Mouse (Mus musculus): ENCODE data around the gene Klf12.

Gene Klf12

GRCm38 (mm10) chr14:100140370-100140769 lies 144.1 kb downstream of the Klf12 start:
- no peak for DNase-seq (ENCODE audit: extremely low spot score)

DNA sequence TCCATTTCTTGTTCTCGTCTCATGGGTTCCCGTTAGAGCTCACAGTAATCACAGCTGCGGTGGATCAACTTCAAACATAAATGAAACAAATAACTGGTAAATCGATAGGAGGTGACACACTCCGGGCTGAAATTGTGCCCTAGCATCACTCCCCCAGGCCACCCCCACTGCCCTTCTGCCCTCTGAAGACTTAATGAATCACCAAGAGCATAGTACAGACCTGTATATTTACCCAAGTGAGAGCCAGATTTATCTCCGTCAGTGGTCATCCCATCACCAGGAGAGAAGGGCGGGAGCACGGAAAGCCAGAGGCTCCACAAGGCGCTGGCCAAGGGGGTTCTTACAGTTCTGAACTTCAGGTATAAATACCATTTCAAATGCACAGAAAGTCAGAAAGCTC lies 150.2 kb downstream of the Klf12 start:
- DNase-seq (ENCODE audit: extremely low spot score), result no peak

DNA sequence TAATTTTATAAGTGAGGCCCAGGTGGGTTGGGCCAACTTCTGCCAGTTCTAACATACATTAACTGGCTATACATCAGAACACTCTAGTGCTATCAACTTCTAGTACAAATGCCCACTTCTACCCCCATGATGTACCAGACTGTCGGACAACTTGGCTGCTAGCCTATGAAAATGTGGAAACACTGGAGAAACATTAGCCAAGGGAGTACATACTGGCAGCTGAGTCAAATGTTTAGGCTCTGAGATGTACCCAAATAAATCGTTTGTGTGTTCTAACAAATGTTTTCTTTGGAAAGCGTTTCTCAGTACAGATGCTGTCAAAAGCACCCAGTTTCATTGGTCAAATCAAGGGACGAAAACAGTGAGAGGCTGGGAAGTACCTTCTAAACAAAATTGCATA lies 152.0 kb downstream of the Klf12 start:
- DNase-seq (ENCODE audit: extremely low spot score), result no peak

- no peak for DNase-seq (ENCODE audit: extremely low spot score)
Measured at GRCm38 (mm10) chr14:100126126-100126525, 158.4 kb downstream of the Klf12 start.

GRCm38 (mm10) chr14:100121075-100121474 lies 163.4 kb downstream of the Klf12 start:
- DNase-seq (ENCODE audit: extremely low spot score), result no peak

DNA sequence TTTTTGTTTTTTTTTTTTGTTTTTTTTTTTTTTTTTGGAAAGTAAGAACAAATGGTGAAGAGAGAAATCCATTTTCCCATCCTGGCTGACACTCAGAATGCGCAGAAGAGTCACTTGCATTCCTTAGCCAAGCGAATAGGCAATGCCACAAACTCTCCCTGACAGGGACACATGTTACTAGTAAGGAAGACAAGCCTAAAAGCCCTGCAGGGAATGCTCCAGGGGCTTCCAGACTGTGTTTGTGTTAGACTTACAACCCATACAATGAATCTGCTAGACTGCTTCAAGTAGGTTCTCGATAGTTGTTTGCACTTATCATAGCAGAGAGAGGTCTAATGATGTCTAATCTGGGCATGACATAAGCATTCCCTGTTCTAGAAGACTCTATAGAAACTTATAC lies 164.6 kb downstream of the Klf12 start:
- DNase-seq (ENCODE audit: extremely low spot score), result no peak

GRCm38 (mm10) chr14:100113419-100113818 lies 171.1 kb downstream of the Klf12 start:
- DNase-seq (ENCODE audit: extremely low spot score), result no peak

DNA sequence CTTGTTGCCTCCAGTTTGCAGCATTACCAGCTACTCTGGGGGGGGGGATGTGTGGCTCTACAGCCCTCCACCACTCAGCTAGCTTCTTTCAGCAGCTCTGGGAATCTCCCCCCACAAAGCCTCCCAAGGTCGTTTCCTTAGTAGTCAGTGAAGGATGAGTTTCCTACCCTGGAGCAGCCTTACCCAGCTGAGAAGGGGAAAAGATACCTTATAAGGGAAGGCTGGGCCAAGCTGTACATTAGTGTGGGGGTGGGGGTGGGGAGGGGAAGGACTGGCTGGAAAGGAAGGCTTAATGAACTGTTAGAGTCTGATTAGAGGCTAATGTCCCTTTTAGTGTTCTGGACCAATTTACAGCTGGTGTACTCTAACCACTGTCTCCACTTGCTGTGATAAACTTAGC lies 172.7 kb downstream of the Klf12 start:
- DNase-seq (ENCODE audit: extremely low spot score), result peak; percentile 22

- DNase-seq (ENCODE audit: extremely low spot score), result peak; percentile 14
Measured at GRCm38 (mm10) chr14:100109563-100109962, 174.9 kb downstream of the Klf12 start.

DNA sequence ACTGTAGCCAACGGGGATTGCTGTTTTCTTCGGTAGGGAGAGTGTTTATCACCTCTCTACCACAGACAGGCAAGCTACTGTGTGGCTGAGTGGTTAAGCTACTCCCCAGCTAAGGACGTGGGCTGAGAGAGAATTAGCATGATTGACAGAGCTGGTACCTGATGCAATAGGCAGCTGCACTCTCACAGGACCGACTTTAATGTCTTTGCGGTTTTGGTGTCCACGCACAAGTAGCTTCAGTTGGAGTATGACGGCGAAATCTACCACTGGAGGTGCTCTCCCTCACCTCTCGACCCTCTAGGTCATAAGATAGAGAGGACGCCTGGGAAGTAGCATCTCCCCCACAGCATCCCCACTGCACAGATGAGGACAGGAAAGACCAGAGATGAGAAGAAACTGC lies 178.9 kb downstream of the Klf12 start:
- DNase-seq (ENCODE audit: extremely low spot score), result no peak

DNA sequence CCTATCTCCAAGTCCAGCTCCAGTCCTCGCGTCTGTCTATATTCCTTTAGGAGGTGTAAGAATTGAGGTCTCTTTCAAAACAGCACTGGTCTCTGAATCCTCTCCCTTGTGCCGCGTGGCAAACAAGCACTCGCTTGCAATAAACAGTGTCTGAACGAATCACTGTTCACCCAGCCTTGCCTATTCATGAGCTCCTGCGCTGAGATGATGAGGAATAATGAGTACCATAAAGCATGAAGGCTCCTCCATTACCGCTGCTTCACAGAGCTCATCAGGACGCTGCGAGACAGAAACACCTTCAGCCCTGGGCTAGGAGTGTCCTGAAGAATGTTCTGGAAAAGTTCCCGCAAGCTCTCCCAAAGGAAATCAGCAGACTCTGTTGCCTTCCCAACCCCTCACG lies 179.7 kb downstream of the Klf12 start:
- DNase-seq (ENCODE audit: extremely low spot score), result no peak

- DNase-seq (ENCODE audit: extremely low spot score), result no peak
Measured at GRCm38 (mm10) chr14:100103818-100104217, 180.7 kb downstream of the Klf12 start.

DNA sequence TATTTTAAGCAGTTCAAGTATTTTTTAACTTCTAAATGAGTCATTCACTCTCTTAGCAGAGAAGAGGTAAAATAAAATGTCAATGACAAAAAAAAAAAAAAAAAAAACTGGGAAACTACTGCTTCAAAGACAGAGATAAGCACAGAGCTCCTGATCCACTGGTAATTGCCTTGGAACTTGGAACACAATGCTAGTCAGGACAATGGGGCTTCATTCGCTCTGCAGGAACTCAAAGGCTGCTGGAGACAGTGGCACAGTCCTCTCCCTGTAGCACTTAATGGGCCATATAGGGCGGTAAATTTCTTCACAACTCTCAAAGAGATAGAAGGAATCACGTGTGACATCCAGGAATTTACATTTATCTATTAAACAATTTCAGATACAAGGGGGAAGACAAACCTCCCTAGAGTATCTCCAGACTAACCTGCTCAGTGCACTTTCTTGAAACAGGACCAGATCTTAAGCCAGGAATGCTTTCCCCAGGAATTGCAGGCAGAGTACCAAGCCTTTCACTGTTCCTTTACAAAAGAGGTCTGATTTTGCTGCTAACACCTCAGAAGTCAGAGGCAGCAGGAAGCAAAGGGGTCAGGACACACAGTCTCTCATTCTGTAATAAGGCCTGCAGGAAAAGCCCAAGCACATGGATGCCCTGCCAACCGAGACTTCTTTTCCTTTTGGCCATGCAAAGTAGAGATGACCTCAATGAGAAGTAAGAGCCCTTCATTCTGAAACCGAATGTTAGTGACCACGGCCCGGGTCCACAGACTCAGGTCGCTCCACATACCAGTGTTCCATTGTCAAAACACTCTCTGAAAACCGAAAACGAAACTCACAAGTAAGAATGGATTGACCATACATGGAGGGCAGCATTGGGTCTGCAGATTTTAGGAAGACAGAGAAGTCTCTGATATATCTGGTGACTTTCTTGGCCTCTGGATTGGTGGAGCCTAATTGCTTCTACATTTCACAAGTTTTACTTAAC lies 187.0 kb downstream of the Klf12 start:
- DNase-seq (ENCODE audit: extremely low spot score), result no peak

DNA sequence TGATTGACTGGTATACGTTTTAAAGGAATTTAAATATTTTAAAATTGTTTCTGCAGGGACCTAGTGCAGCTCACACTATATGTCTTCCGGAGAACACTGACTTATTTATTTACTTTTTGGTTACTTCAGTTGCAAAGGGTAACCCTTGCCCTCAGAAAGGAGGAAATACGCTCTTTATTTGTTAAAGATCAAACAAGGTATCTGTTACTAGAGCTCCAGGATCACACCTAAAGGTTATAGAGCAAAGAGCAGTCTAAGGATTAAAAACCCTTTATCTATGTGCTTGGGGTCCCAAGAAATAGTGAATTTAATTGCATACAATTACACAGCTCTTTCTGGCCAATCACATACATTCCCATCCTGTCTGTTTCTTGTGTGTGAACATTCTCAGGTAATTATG lies 188.7 kb downstream of the Klf12 start:
- DNase-seq (ENCODE audit: extremely low spot score), result no peak

DNA sequence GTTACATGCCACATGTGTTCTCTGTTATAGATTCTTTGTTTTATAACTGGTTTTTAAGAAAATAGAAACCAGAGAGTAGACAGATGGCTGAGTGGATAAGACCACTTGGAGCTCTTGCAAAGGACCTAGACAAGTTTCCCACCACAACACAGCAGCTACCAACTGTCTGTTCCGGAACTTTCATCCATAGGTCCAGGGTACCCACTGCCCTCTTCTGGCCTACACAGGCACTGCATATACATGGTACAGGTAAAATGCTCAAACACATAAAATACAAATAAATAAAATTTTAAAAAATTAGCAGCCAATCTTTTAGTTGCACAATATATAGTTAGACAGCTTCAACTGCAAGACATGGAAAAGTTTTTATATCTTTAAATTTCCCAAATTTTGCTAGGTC lies 194.0 kb downstream of the Klf12 start:
- no peak for DNase-seq (ENCODE audit: extremely low spot score)

- DNase-seq (ENCODE audit: extremely low spot score), result no peak
Measured at GRCm38 (mm10) chr14:100079620-100080019, 204.9 kb downstream of the Klf12 start.

- DNase-seq (ENCODE audit: extremely low spot score), result no peak
Measured at GRCm38 (mm10) chr14:100072431-100073195, 211.9 kb downstream of the Klf12 start.

GRCm38 (mm10) chr14:100069543-100070090 lies 214.9 kb downstream of the Klf12 start:
- DNase-seq (ENCODE audit: extremely low spot score), result no peak

- DNase-seq (ENCODE audit: extremely low spot score), result no peak
Measured at GRCm38 (mm10) chr14:100068715-100069114, 215.8 kb downstream of the Klf12 start.

- DNase-seq (ENCODE audit: extremely low spot score), result no peak
Measured at GRCm38 (mm10) chr14:100062516-100062915, 222.0 kb downstream of the Klf12 start.

DNA sequence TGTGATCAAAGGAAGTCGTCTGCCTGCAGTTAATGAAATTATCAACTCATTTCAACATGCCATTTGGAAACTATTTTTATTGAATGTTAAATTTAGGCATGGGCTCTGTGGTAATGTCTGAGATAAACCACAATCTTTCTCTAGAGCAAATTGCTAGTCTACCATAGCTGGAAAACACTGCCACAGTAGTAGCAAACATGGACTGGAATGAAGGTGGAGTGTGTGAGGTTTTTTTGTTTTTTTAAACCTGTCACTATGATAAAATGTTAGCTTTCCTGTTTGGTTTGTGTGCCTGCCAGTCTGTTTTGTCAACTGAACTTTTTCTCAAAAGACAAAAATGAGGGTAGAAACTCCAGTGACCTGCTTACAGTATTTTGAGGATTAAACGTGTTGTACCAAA lies 230.3 kb downstream of the Klf12 start:
- DNase-seq (ENCODE audit: extremely low spot score), result no peak

DNA sequence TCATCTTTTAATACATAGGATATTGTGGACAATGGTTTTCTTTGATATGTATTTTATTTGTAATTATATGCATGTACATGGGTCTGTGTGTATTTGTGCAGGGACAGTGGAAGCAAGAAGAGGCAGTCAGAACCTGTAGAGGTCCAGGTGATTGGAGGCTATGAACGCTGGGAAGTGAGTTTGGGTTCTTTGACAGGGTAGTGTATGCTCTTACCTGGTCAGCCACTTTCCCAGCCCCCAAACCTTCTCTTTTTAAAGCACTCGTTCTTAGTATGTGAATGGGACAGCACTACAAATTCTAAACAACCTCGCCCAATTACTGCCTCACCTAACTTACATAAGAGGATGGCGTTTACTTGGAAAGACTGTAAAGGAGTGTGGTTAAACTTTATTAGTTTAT lies 231.0 kb downstream of the Klf12 start:
- DNase-seq (ENCODE audit: extremely low spot score), result no peak

- no peak for DNase-seq (ENCODE audit: extremely low spot score)
Measured at GRCm38 (mm10) chr14:100052876-100053275, 231.6 kb downstream of the Klf12 start.

All from embryo, embryonic 9.5 days (tissue).